Mouse (Mus musculus) ES-CJ7 (cell line): ENCODE measurements at regions not wholly inside any gene's neighbourhood (a gene's known extent, or its start where the extent isn't known, plus 50 kb on each side); places are given as distances from the start of the nearest gene placed in this dataset.

Experiments used
- DNase-seq: peaks from one replicate; pipeline ENCODE4 v3.0.0; 2011; ENCODE audit warnings: low read depth, low spot score

DNA sequence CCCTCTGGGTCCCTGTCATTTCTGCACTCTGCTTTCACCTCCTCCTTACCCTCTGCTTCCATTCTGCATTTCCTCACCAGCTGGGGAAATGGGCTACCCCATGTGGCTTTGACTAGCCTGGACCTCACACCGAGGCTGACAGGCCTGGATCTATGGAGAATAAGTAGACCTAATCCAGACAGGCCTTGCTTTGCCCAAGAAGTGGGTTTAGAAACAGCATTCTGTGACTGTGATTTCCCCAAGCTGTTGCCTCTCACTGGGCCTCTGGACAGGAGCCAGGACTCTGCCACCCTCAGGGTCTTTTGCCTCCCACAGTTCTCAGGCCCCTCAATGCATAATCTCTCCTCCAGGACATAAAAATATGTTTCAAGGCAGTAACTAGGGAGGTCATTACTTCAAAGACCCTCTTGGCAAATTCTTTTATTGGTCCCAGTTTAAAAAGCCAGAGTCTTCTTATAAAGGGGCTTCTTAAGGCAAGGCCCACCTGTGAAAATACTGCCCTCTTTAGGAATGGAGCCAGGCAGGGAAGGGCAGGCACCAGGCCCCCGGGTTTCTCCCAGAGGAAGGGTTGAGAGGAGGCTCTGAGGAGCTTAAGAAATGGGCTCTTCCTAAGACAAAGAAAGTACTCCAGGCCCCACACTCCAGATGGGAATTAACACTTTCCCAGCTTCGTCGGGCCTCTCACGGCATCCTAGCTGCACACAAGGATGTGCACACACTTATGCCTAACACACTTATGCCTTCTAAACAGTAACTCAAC, 151.8 kb downstream of the Cyp26b1 start:
- DNase-seq, result no peak

DNA sequence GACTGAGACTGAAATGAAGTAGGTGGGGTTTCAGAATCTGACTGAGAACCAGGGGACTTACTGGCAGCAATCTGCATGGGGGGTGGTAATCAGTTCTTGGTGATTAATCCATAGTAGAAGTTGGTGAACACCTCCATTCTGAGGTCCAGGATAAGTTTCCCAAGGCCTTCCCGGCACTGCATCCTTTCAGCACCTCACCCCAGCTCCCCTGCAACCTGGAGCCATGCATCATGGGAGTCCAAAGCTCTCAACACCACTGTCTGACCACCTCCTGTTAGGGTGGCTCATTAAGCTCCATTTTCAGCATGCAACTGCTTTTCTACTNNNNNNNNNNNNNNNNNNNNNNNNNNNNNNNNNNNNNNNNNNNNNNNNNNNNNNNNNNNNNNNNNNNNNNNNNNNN, 157.0 kb downstream of the Cyp26b1 start:
- DNase-seq, result no peak

DNA sequence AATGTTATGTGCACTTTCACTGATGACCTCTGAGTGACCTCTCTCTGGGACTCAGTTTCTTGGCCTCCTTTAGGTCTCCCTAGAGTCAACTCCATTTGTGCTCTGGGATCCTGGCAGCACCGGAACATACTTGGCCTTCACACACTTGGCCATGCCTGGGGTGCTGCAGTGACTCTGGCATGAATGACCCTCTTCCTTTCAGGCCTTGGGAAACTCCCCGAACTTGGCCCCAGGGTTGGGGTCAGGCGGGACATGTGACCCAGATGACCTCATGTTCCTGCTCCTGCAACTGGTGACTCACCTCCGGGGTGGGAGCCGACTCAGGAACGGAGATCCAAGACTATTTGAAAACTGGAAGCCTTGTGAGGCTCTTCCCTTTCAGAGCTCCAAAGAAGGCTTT, 159.2 kb downstream of the Cyp26b1 start:
- DNase-seq, result no peak

DNA sequence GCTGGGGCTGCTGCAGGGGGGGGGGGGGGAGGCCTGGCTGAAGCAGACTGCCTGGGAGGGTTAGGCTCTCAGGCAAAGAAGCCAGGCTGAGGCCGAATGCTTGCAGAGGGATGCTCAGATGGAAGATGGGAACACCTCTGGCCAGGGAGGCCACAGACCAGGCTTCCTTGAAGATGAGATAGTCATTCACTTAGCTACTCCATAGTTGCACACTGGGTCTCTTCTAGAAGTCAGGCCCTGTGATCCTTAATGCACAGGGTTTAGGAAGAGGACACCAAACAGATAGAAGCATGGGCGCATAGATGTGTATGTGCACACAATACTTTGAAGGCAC, 162.1 kb downstream of the Cyp26b1 start:
- no peak for DNase-seq

DNA sequence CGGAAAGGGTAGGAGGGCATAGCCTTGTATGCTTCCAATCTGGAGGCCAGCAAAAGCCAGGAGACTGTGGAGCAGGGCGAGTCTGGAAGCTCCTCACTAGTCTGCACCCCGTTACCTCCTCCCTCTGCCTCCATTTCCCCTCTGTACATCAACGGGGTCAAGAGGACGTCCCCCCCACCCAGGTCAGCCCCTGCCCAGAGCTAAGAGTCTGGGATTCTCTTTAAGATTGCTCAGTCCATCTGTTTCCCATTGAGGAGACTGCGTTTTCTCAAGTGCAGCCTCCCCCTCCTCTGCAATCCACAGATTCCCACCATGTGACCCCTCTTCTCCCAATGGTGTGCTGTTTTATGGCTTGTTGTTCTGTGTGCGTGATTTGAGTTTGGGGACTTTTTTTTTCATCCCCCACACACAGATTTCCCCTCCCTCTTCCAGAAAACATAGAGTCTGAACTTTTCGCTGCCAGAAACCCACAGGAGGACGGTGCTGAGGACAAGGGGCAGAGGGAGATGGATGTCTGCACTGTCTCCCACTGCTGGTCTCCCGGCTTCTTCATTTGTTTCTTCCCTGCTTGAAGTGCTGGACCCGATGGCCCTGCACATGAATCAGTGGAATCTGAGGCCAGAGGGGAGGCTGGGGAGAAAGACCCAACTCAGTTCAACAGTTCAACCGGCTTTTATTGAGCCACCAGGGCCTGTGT, 162.6 kb downstream of the Cyp26b1 start:
- no peak for DNase-seq

DNA sequence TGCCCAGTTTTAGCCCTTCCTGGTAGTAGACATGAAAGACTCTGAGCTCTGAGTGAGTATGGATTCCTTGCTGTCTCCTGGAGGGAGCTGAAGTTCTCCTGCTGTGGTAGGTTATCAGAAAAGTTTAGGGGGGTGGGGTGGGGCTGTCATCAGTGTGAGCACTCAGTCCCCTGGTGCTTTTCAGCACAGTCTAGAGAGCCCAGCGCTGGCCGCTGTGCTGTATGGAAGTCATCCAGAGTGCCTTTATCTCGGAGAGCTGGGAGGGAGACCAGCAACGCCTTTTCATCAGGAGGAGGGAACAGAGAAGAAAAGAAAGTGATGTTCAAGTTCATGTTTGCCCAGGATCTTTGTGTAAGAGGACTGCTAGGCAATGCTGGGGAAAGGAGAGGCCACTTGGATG, 163.6 kb downstream of the Cyp26b1 start:
- DNase-seq, result no peak

DNA sequence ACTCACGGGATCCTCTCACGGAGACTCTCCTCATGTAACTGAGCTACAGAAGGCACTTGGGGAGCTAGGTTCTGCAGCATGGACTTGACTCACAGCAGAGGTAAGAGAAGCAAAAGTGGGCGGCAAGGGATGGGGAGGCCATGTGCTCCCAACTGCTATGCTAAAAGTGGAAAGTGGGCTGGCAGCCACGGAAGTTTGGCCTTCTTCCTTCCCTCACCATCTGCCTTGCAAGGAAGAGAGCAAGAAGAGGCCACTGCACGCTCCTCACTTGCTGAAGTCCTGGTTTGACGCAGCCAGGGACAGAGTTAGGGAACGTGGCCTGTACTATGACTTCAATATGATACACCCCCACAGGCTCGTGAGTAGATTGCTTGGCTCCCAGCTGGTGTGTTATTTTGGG, 164.5 kb downstream of the Cyp26b1 start:
- DNase-seq, result no peak

DNA sequence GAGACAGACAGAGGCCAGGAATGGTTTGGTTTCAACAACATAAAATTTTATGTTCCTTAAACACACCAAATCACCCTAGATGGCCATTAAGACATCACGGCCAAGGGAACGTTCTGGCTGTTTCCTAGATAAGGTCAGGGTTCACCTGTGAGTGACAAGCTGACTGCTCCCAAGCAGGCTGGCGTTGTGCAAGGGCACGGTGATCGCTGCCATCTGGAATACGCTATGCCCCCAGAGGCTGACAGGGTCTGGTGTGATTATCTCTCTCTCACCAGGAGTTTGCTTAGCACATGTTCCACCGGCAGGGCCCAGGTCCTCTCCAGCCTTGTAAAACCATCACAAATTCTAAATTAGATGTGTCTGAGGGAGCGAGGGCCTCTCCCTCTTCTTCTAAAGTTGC, 167.0 kb downstream of the Cyp26b1 start:
- no peak for DNase-seq

DNA sequence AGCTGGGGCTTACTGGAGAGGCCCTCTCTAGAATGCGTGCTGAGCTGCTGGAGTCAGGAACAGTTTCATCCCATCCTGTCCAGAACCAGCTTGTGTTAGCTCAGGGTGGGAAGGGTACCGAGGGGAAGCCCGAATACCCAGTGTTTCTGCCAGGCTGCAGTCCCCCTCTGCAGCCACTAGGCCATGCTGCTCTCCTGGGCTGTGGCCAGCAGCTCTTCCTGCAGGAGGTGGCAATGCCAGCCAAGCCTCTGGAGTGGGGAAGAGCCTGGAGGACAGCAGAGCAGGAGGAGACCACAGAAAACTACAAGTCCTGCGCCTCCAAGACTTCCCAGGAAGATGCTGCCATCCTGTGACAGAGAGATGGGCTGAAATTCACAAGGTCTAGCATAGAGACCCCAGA, 167.9 kb downstream of the Cyp26b1 start:
- no peak for DNase-seq

DNA sequence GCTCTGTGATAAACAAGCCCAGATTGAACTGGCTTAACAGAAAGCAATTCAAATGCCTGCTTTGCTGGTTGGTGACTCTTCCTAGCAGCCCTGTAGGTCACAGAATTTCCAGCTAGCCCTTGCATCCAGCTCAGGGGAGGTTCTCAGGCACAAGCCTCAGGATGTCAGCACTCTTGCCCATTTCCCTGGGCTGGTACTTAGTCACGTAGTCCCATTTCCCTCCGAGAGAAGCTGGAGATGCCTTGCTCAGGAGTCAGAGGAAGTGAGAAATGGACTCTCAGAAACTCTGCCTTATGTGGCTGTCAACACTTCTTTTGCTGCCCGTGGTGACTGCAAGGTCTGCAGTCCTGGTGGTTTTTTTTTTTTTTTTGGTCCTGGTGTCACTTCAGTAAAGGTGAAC, 170.8 kb downstream of the Cyp26b1 start:
- peak; percentile 20 for DNase-seq

DNA sequence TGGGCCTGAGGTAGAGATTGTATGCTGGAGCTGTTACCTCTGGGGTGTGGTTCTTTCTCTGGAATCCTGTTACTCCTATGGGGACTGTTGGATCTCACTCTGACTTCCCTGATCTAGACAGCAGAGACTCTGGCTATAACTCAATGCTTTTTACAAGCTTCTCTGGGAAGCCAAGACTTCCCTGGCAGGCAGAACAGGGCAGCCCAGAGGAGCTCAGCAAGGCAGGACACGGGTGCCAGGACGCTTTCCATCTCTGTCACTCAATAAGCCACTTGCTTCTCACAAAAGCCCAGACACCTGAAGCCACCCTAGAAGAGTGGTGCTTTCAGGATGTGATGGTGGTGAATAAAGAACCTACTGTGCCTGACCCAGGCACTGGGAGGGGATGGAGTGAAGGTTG, 174.0 kb downstream of the Cyp26b1 start:
- no peak for DNase-seq

DNA sequence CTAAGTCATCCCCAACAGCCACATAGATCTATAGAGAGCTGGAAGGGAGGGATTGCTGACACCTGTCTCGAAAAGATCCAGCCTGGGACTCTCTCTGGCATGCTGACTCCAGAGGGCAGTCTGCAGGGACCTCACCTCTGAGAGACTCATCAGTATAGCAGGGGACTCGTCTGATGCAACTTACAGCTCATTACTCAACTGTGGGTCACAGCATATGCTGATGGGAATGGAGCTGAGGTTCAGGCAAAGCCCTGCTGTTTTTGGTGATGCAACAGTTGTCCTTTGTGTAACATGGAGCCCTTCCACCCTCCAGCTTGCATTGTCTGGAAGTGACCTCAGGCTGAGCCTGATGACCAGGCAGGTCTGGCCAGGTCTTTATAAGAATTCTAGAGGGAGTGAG, 174.4 kb downstream of the Cyp26b1 start:
- no peak for DNase-seq

DNA sequence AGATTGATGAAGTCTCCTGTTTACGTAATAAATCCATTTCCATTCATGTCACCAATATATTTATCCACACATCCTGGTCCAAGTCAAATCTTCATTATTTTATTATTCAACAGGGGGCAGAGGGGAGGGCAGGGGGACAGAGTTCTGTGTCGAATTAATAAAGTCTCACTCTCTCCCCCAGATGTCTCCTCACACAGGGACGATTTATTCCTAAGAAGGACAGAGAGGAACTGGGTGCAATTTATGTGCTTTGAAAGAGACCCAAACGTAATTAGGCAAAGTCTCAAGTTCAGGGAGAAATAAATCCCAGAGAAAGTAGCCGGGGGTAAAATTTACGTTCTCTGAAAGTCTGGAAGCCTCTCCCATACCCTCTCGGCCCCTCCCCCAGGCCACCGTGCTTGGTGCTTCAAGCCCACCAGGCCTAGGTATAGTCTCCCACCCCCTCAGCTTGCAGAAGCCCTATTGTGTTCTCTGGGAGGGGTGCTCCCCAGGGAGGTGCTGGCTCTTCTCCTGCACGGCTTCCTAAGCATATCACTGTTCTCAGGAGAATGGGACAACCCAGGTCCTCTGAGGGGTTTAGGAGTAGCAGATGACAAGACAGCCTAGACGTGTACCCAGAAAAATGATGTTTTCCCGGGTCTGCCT, 176.6 kb downstream of the Cyp26b1 start:
- no peak for DNase-seq

DNA sequence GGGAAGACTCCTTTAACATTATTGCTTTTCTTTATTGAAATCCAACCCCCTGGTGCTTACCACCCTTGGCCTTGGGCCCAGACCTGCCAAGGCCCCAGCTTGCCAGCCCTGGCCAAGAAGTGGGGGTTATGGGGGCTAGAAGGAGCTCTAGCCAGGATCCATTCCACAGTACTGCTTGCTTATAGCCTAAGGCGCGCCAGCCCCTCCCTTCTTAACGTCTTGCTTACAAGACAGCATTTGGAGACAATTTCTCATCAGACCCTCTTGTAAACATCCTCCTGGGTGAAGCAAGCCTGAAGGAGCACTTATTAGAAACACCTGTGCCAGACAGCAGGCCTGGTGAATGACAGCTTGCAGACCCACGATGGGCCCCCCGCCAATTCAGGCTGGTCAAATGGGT, 179.3 kb downstream of the Cyp26b1 start:
- DNase-seq, result no peak

DNA sequence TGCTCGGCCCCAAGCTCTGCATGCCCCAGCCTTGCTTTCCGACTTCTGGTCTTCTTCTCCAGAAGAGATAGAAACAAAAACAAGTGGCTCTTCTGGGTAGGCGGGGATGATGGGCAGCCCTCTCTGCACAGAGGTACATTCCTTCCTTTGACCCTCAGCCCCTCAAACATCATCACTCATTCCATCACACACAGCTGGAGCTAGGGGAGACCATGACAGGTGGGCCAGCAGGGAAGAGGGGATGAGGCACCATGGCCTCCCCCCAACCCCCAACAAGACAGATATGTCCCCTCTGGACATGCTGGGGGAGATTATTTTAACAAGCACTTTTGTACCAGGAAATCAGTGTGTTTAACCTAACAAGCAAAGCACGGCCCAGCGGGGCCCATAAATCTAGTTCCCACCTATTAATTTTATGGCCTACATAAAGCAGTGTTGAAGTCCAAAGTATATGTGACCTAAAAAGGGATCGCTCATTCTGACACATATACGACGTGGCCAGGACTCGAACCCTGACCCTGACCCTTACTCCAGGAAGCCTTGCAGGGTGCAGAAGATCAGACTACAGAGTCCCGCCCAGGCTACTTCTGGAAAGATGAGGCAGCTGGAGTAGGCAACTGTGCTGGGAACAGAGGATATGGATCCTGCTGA, 183.7 kb downstream of the Cyp26b1 start:
- no peak for DNase-seq

DNA sequence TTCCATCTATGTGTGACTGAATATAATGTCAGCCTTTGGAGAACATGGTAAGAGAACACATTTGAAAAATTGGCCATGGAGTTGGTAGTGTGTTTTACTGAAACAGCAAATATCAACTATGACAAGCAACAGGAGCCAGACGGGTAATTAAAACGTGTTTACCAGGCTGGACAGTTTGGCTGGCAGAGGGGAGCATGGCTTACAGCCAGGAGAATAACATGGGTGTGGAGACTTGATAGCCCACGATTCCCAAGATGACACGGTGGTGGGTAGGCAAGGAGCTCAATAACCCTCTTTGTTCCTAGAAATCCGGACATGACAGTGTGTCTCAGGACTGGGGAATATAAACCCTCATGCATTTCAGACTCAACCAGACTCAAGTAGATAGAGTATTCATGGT, 185.2 kb downstream of the Cyp26b1 start:
- DNase-seq, result no peak

DNA sequence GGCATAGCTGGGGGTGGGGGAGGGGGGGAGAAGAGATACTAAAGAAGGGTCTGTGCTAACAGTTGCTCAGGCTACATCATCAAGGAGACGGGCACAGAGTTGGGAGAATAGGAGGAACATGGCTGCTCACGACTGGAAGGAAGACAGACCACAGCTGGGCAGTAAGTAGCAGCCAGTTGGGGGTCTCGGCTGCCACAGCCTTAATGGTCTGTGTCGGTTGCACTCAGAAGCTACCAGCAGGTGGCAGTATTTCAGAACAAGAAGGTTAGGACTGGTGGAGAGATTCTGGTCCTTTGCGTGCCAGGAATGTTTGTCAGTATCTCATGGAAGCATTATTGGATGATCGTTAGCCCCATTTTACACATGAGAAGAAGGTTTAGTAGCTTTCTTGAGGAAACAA, 185.9 kb downstream of the Cyp26b1 start:
- DNase-seq, result peak; percentile 74

DNA sequence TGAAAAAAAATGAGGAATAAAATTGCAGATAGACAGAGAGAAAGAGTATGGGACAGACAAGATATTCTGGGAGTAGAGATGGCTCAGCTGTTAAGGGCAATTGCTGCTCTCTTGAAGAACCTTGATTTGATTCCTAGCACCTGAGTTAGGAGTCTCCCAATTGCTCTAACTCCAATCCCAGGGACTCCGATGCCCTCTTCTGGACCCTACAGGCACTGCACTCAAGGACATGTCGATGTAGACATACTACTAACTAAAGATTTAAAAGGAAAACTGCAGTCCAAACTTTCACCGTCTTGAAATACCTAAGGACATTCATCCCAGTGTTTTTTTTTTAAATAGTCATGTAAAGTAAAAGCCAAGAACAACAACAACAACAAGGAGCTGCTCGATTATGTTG, 189.0 kb downstream of the Cyp26b1 start:
- peak; percentile 52 for DNase-seq

DNA sequence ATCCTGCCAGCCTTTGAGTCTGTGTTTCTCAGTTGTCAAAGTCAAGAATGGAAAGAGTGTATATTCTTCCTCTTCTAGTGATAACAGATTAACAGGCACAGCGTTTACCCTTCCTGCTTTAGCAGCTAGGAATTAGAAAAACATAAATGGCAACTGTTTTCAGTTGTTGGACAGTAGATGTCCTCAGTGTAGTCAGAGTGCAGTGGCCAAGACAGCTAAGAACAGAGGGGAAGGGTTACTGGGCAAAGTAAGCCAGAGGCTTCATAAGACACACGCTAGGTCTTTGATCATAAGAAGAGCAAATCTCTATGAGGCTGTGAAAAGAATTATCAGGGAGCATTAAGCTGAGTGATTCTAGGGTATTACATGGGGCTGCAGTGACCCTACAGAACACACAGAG, 191.3 kb downstream of the Cyp26b1 start:
- no peak for DNase-seq

DNA sequence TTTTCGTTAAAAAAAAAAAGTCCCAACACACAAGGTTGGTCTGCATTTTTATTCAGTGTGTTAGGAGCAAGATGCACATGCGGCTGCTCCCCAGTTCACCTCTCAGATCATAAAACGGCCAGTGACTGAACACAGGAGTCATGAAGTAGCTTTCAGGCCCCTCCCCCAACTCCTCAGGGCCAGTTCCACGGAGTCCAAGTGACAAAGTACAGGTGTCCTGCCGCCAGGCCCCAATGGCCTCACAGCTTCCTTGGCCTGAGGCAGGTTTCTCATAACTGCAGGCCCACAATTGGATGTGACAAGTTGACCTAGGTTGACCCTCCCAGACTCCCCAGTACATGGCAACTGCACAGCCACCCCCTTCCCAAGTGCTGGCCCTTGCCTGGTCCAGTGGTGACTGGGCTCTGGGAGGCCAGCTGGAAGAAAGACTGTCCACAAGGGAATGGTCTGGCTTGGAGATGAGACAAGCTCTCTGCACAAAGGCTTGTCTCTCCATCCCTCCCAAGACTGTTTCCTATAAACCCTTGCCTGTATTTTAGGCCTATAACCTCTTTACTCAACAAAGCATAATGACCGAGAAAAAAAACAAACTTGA, 199.1 kb downstream of the Cyp26b1 start:
- DNase-seq, result no peak

DNA sequence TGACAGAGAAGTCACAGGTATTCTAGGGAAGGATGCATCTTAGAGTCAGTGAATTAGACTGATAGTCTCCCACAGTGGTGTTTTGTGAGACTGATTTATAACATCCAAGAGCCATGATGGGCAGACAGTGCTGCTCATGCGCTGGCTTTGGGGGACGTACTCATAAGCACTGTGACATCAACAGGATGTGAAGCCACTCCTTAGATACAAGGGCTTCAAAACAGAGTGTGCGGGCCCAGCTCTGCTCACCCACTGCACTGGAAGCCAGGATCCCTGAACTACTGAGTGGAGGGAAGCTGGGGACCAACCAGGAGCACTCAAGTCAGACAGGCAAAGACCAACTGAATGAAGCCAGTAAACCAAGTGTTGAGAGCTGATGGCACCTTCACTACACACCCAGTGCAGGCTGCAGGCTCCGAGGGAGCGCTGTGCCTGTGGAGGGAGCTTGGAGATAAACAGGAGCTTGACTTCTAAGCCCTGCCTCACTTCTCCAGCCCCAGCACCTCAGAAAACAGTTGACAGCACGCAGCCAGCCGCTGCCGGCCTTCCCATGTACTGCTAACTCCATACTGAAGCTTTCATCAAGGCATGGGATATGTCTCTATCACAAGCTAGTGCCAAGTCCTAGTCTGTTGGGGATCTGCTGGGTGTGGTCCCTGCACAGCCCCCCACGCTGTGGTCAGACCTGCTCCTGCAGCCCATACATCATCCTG, 200.0 kb downstream of the Cyp26b1 start:
- no peak for DNase-seq
